Mouse (Mus musculus): ENCODE data around the gene Fam129c.

The Fam129c gene

GRCm38 (mm10) chr8:71597451-71597850, at the start of gene Fam129c:
TSS of gene Fam129c (plus strand) at chr8:71597648.
- no peak for DNase-seq (ENCODE audit: low read depth, low spot score)

GRCm38 (mm10) chr8:71550754-71551153, 46.7 kb upstream of the Fam129c start:
- no peak for DNase-seq (ENCODE audit: low read depth, low spot score)

- DNase-seq (ENCODE audit: low read depth, low spot score) = no peak
Observed at GRCm38 (mm10) chr8:71552770-71553169, 44.7 kb upstream of the Fam129c start.

- no peak for DNase-seq (ENCODE audit: low read depth, low spot score)
Observed at GRCm38 (mm10) chr8:71554001-71554400, 43.4 kb upstream of the Fam129c start.

GRCm38 (mm10) chr8:71554644-71555043, 42.8 kb upstream of the Fam129c start:
- DNase-seq (ENCODE audit: low read depth, low spot score) = no peak

GRCm38 (mm10) chr8:71558071-71558957, 39.1 kb upstream of the Fam129c start, which contains the start of gene Tmem221:
TSS of gene Tmem221 (minus strand) at chr8:71558871.
- DNase-seq (ENCODE audit: low read depth, low spot score) = peak; percentile 57

- DNase-seq (ENCODE audit: low read depth, low spot score) = peak; percentile 98
Observed at GRCm38 (mm10) chr8:71558958-71559690, 38.3 kb upstream of the Fam129c start.

- no peak for DNase-seq (ENCODE audit: low read depth, low spot score)
Observed at GRCm38 (mm10) chr8:71560071-71560470, 37.4 kb upstream of the Fam129c start.

GRCm38 (mm10) chr8:71560765-71561164, 36.7 kb upstream of the Fam129c start:
- DNase-seq (ENCODE audit: low read depth, low spot score) = no peak

- DNase-seq (ENCODE audit: low read depth, low spot score) = peak; percentile 90
Observed at GRCm38 (mm10) chr8:71561401-71561800, 36.0 kb upstream of the Fam129c start.

GRCm38 (mm10) chr8:71562751-71563150, 34.7 kb upstream of the Fam129c start:
- DNase-seq (ENCODE audit: low read depth, low spot score) = peak; percentile 74

GRCm38 (mm10) chr8:71563992-71564391, 33.5 kb upstream of the Fam129c start:
- DNase-seq (ENCODE audit: low read depth, low spot score) = no peak

GRCm38 (mm10) chr8:71566501-71566900, 30.9 kb upstream of the Fam129c start, which contains the start of gene Nxnl1:
TSS of gene Nxnl1 (minus strand) at chr8:71566601.
- DNase-seq (ENCODE audit: low read depth, low spot score) = no peak

GRCm38 (mm10) chr8:71567587-71567986, 29.9 kb upstream of the Fam129c start:
- no peak for DNase-seq (ENCODE audit: low read depth, low spot score)

- DNase-seq (ENCODE audit: low read depth, low spot score) = no peak
Observed at GRCm38 (mm10) chr8:71568387-71568937, 29.0 kb upstream of the Fam129c start, which contains the start of gene Slc27a1. TSS of gene Slc27a1 (plus strand) at chr8:71568882.

GRCm38 (mm10) chr8:71568941-71569340, 28.5 kb upstream of the Fam129c start:
- DNase-seq (ENCODE audit: low read depth, low spot score) = no peak

- peak; percentile 99 for DNase-seq (ENCODE audit: low read depth, low spot score)
Observed at GRCm38 (mm10) chr8:71569366-71570290, 27.8 kb upstream of the Fam129c start.

GRCm38 (mm10) chr8:71570291-71570954, 27.0 kb upstream of the Fam129c start:
- DNase-seq (ENCODE audit: low read depth, low spot score) = peak; percentile 100

GRCm38 (mm10) chr8:71572077-71572476, 25.4 kb upstream of the Fam129c start:
- no peak for DNase-seq (ENCODE audit: low read depth, low spot score)

- DNase-seq (ENCODE audit: low read depth, low spot score) = no peak
Observed at GRCm38 (mm10) chr8:71572847-71573633, 24.4 kb upstream of the Fam129c start.

Measured in ES-CJ7 (cell line).